Mouse (Mus musculus): Measurements from ENCODE around the gene Slc35e2. TPM values are rescaled to one million over a fixed set of nuclear protein-coding genes. Genes with fewer than 3 reads are reported as not detected.
"Not testable (repeated sequence)": the region's sequence is repeated elsewhere in the genome, so short reads cannot be mapped to it uniquely, and the experiment has no call there.

Slc35e2 gene
- total RNA-seq, 4 experiments from 2014 or later = 2.8 to 3.8 (median 3.4) TPM

DNA sequence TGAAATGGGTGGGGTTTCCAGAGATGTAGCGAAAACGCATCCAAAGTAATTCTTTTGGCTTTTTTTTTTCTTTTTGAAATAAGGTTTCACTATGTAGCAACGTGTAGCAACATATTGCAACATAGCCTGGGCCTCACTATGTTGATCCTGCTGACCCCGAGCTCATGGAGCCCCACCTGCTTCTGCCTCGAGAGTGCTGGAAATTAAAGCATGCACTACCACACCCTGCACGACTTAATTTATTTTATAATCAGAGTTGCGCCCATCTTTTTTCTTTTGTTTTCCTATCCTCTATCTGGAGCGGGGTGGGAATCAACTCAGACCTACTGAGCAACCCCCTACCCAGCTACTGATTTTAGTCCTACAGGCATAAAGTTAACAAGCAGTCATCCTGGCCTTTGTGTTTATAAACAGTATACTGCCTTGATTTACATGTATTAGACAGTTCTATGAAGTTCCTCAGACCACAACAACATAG, 68.4 kb downstream of the Slc35e2 start:
- no peak for DNase-seq (ENCODE audit: low spot score in 2 of 2)

DNA sequence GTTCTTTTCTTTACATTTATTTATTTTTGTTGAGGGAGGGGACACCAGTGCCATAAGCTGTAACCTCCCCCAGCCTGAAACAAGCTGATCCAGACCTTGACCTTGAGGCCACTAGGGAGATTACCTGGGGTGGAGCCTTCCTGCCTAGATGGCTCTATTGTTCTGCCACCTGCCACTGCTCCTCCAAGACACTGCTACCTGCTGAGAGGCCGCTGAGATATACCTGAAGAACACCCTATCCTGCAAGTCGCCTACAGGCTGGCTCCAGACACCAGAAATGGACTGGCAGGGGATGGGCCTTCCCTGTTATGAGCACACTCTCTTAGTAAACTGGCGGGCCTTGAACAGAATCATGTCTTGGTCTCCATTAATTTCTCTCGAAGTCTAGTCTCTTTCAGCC, 69.0 kb downstream of the Slc35e2 start:
- not testable (repeated sequence) for DNase-seq (ENCODE audit: low spot score in 2 of 2)

DNA sequence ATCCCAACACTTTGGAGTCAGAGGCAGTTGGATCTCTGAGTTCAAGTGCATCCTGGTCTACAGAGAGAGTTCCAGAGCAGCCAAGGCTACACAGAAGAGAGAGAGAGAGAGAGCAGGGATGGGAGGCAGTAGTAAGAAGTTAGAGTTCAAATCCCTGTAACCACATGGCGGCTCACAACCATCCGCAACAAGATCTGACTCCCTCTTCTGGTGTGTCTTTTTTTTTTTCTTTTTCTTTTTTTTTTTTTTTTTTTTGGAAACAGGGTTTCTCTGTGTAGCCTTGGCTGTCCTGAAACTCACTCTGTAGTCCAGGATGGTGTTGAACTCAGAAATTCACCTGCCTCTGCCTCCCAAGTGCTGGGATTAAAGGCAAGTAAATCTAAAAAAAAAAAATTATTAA, 70.9 kb downstream of the Slc35e2 start:
- DNase-seq (ENCODE audit: low spot score in 2 of 2) = no peak

Other genes starting within 250 kb of the Slc35e2 start
- 1 to 10 TPM; 1.8 to 2.9 (median 2.4) TPM for gene Prkcz, start 240.1 kb upstream of the Slc35e2 start, total RNA-seq (2022)
- gene Gabrd, start 203.3 kb upstream of the Slc35e2 start, total RNA-seq (2022) = under 1 TPM; 0.67 to 0.92 (median 0.76) TPM
- gene Cfap74, start 192.2 kb upstream of the Slc35e2 start, total RNA-seq (2022) = under 1 TPM; 0.22 to 0.47 (median 0.39) TPM
- gene Tmem52, start 132.3 kb upstream of the Slc35e2 start, total RNA-seq (2022) = 100 to 1,000 TPM; 139 to 250 (median 181) TPM
- 10 to 100 TPM; 44.1 to 58.4 (median 47.3) TPM for gene Gnb1, start 110.1 kb upstream of the Slc35e2 start, total RNA-seq (2022)
- 10 to 100 TPM; 10.8 to 19.0 (median 15.8) TPM for gene Nadk, start 39.0 kb upstream of the Slc35e2 start, total RNA-seq (2022)
- gene Cdk11b, start 23.4 kb downstream of the Slc35e2 start, total RNA-seq (2022) = 10 to 100 TPM; 22.7 to 30.1 (median 27.5) TPM
- gene Gm10563, start 44.0 kb downstream of the Slc35e2 start, total RNA-seq (2022) = not detected
- gene Mmp23, start 52.0 kb downstream of the Slc35e2 start, total RNA-seq (2022) = 1 to 10 TPM in 2 of 4 experiments, under 1 TPM in 2; 0.70 to 1.6 (median 1.1) TPM
- gene Mib2, start 67.8 kb downstream of the Slc35e2 start, total RNA-seq (2022) = 10 to 100 TPM; 17.8 to 22.6 (median 18.8) TPM
- 1 to 10 TPM in 3 of 4 experiments, under 1 TPM in 1; 0.70 to 1.5 (median 1.1) TPM for gene Fndc10, start 92.9 kb downstream of the Slc35e2 start, total RNA-seq (2022)
- gene Ssu72, start 103.4 kb downstream of the Slc35e2 start, total RNA-seq (2022) = 10 to 100 TPM; 37.8 to 42.0 (median 38.2) TPM
- gene Tmem240, start 133.4 kb downstream of the Slc35e2 start, total RNA-seq (2022) = under 1 TPM; 0.19 to 0.62 (median 0.37) TPM
- 10 to 100 TPM; 23.8 to 25.1 (median 23.9) TPM for gene Atad3a, start 159.7 kb downstream of the Slc35e2 start, total RNA-seq (2022)
- gene Vwa1, start 173.3 kb downstream of the Slc35e2 start, total RNA-seq (2022) = 1 to 10 TPM; 4.0 to 8.9 (median 6.2) TPM
- under 1 TPM; 0.21 to 0.72 (median 0.31) TPM for gene Tmem88b, start 184.5 kb downstream of the Slc35e2 start, total RNA-seq (2022)
- not detected for gene Ankrd65, start 189.0 kb downstream of the Slc35e2 start, total RNA-seq (2022)
- gene Mrpl20, start 201.5 kb downstream of the Slc35e2 start, total RNA-seq (2022) = 10 to 100 TPM; 46.2 to 50.5 (median 47.7) TPM
- gene Ccnl2, start 211.1 kb downstream of the Slc35e2 start, total RNA-seq (2022) = 10 to 100 TPM; 11.6 to 19.5 (median 15.0) TPM
- gene Aurkaip1, start 229.9 kb downstream of the Slc35e2 start, total RNA-seq (2022) = 10 to 100 TPM; 73.1 to 83.9 (median 79.0) TPM
- 10 to 100 TPM; 16.5 to 34.5 (median 24.9) TPM for gene Mxra8, start 238.3 kb downstream of the Slc35e2 start, total RNA-seq (2022)
- gene Dvl1, start 246.0 kb downstream of the Slc35e2 start, total RNA-seq (2022) = 100 to 1,000 TPM; 117 to 124 (median 120) TPM